Comparison of ENCODE assay signal across 8 mouse cellular contexts in genomic region chr4:86575283-86575983, GRCm38 (mm10). TPM values are rescaled to one million over a fixed set of nuclear protein-coding genes. Genes with fewer than 3 reads are reported as not detected.
DNase-seq lines count a peak whose midpoint lies in the region; ATAC-seq and TF ChIP-seq lines count a peak whose summit lies in the region.

TSS of gene Rraga (plus strand) at chr4:86575668.

- H3K27ac ChIP-seq in heart, embryonic 12.5 days (ENCODE audit: poor library complexity, severe bottlenecking): peak within 1 kb of the TSS; percentile 91
- H3K27ac ChIP-seq in kidney, postnatal 0 days: peak within 1 kb of the TSS; percentile 92
- peak within 1 kb of the TSS; percentile 93 for H3K27ac ChIP-seq in liver, embryonic 11.5 days (ENCODE audit: low read depth, low read length)
- H3K27ac ChIP-seq in stomach, embryonic 14.5 days (ENCODE audit: low read length): peak within 1 kb of the TSS; percentile 96

- H3K4me2 ChIP-seq in heart, embryonic 12.5 days: peak within 1 kb of the TSS; percentile 94
- H3K4me2 ChIP-seq in kidney, postnatal 0 days (ENCODE audit: low read length): peak within 1 kb of the TSS; percentile 76
- peak within 1 kb of the TSS; percentile 82 for H3K4me2 ChIP-seq in liver, embryonic 11.5 days
- peak within 1 kb of the TSS; percentile 70 for H3K4me2 ChIP-seq in stomach, embryonic 14.5 days (replicated peaks; ENCODE audit: low read depth, low read length)

- ATAC-seq in erythroid progenitor cell, adult 5-6 weeks (replicated peaks; ENCODE audit: low FRiP score, poor library complexity, severe bottlenecking): peak; percentile 97
- peak; percentile 97 for ATAC-seq in heart, embryonic 12.5 days (ENCODE audit: insufficient number of reproducible peaks, low FRiP score)
- peak; percentile 98 for ATAC-seq in kidney, postnatal 0 days (replicated peaks; ENCODE audit: low FRiP score, low read depth)
- peak; percentile 96 for ATAC-seq in liver, embryonic 11.5 days (replicated peaks; ENCODE audit: low FRiP score)
- ATAC-seq in stomach, embryonic 14.5 days (ENCODE audit: insufficient number of reproducible peaks, insufficient read depth, low FRiP score, low read depth): peak; percentile 96

- H3K36me3 ChIP-seq in heart, embryonic 12.5 days: peaks cover 18% of the 10 kb centered on the region; the same call in 1 of the 2 replicates
- H3K36me3 ChIP-seq in kidney, postnatal 0 days (ENCODE audit: insufficient read depth, low read length): no peaks in the 10 kb centered on the region
- peaks cover 2% of the 10 kb centered on the region; the same call in 1 of the 2 replicates for H3K36me3 ChIP-seq in liver, embryonic 11.5 days (ENCODE audit: control insufficient read depth, insufficient read depth, low read length)
- no peaks in the 10 kb centered on the region for H3K36me3 ChIP-seq in stomach, embryonic 14.5 days (ENCODE audit: control insufficient read depth, insufficient read depth, low read length)

- peak within 1 kb of the TSS; percentile 91 for H3K4me3 ChIP-seq in heart, embryonic 12.5 days
- peak within 1 kb of the TSS; percentile 81 for H3K4me3 ChIP-seq in kidney, postnatal 0 days (replicated peaks; ENCODE audit: low read depth, low read length)
- peak within 1 kb of the TSS; percentile 80 for H3K4me3 ChIP-seq in liver, embryonic 11.5 days (ENCODE audit: low read depth, low read length)
- H3K4me3 ChIP-seq in stomach, embryonic 14.5 days (ENCODE audit: low read depth, low read length): peak within 1 kb of the TSS; percentile 83

- H3K9me3 ChIP-seq in heart, embryonic 12.5 days (replicated peaks): no peaks in the 10 kb centered on the region
- no peaks in the 10 kb centered on the region for H3K9me3 ChIP-seq in kidney, postnatal 0 days (replicated peaks; ENCODE audit: low read length)
- H3K9me3 ChIP-seq in liver, embryonic 11.5 days (ENCODE audit: control insufficient read depth, low read length): no peaks in the 10 kb centered on the region
- no peaks in the 10 kb centered on the region for H3K9me3 ChIP-seq in stomach, embryonic 14.5 days (ENCODE audit: control insufficient read depth, low read depth, low read length)

- H3K4me1 ChIP-seq in heart, embryonic 12.5 days (replicated peaks): peaks cover 15% of the 10 kb centered on the region
- 0 out of 2 replicates have a peak, but pooled peaks cover 8% of the 10 kb centered on the region for H3K4me1 ChIP-seq in kidney, postnatal 0 days (replicated peaks; ENCODE audit: insufficient read depth, low read length)
- peaks cover 16% of the 10 kb centered on the region for H3K4me1 ChIP-seq in liver, embryonic 11.5 days (replicated peaks; ENCODE audit: control insufficient read depth, insufficient read depth, low read length)
- peaks cover 7% of the 10 kb centered on the region for H3K4me1 ChIP-seq in stomach, embryonic 14.5 days (ENCODE audit: control insufficient read depth, insufficient read depth, low read length)

- peak within 1 kb of the TSS; percentile 95 for H3K9ac ChIP-seq in heart, embryonic 12.5 days
- H3K9ac ChIP-seq in kidney, postnatal 0 days (ENCODE audit: low read depth, low read length): peak within 1 kb of the TSS; percentile 86
- peak within 1 kb of the TSS; percentile 91 for H3K9ac ChIP-seq in liver, embryonic 11.5 days (ENCODE audit: low read depth, low read length)
- H3K9ac ChIP-seq in stomach, embryonic 14.5 days (replicated peaks; ENCODE audit: low read depth, low read length): peak within 1 kb of the TSS; percentile 71

- no peaks in the 10 kb centered on the region for H3K27me3 ChIP-seq in heart, embryonic 12.5 days (replicated peaks)
- no peaks in the 10 kb centered on the region for H3K27me3 ChIP-seq in kidney, postnatal 0 days (ENCODE audit: insufficient read depth, low read length)
- H3K27me3 ChIP-seq in liver, embryonic 11.5 days (replicated peaks; ENCODE audit: control insufficient read depth, insufficient read depth, low read length): no peaks in the 10 kb centered on the region
- H3K27me3 ChIP-seq in stomach, embryonic 14.5 days (ENCODE audit: control insufficient read depth, insufficient read depth, low read length): no peaks in the 10 kb centered on the region

- under 1% methylated on average over 53 of the region's 53 CpGs for WGBS in heart, embryonic 12.5 days
- under 1% methylated on average over 53 of the region's 53 CpGs for WGBS in kidney, postnatal 0 days
- WGBS in liver, embryonic 11.5 days: under 1% methylated on average over 53 of the region's 53 CpGs
- under 1% methylated on average over 53 of the region's 53 CpGs for WGBS in stomach, embryonic 14.5 days

- DNase-seq in CD4-positive helper T cell, adult 2 months (ENCODE audit: low read depth, low spot score): peak; percentile 95
- peak; percentile 91 for DNase-seq in brain, embryonic 18.5 days (ENCODE audit: low read depth, low spot score)
- DNase-seq in kidney, postnatal 0 days (ENCODE audit: low spot score): peak; percentile 97
- peak; percentile 92 for DNase-seq in liver, embryonic 11.5 days (ENCODE audit: low spot score)
- peak; percentile 95 for DNase-seq in naive thymus-derived CD4-positive, alpha-beta T cell, adult 2 months (ENCODE audit: low read depth)

- peak; percentile 85 for TF ChIP-seq CTCF in kidney, postnatal 0 days (IDR thresholded peaks at IDR 0.05; ENCODE audit: low read depth)

RNA-seq across cellular contexts. Expression of gene Rraga, which starts in this region (rescaled TPM):
- 19.7 and 40.0 TPM in 2 replicates for total RNA-seq in erythroid progenitor cell, adult 5-6 weeks (2015; ENCODE audit: low replicate concordance)
- 8.3 and 14.5 TPM in 2 replicates for total RNA-seq in erythroid progenitor cell, adult 5-6 weeks (2017; ENCODE audit: low replicate concordance)
- 49.1 and 56.6 TPM in 2 replicates for polyA plus RNA-seq in heart, embryonic 12.5 days (2016; fragmentation: Nextera tagmentation; extraction: Ambion mirVana)
- 80.3 and 86.3 TPM in 2 replicates for polyA plus RNA-seq in kidney, postnatal 0 days (2015; fragmentation: Nextera tagmentation; extraction: Ambion mirVana)
- polyA plus RNA-seq in liver, embryonic 11.5 days (2014; fragmentation: Nextera tagmentation; extraction: Ambion mirVana): 62.2 and 63.9 TPM in 2 replicates
- 81.8 and 96.6 TPM in 2 replicates for polyA plus RNA-seq in stomach, embryonic 14.5 days (2014; fragmentation: Nextera tagmentation; extraction: Ambion mirVana)

Comparison
In these comparisons a context has a peak if more than half of its experiments do, and no peak if none do; other contexts are left out.
1. Peak in every context shown above with its lines: DNase-seq, ATAC-seq, H3K4me3 ChIP-seq and H3K27ac ChIP-seq.